Mouse (Mus musculus) kidney, adult 2 months (tissue): Measurements from ENCODE around the gene Gm10273. TPM values are rescaled to one million over a fixed set of nuclear protein-coding genes. Genes with fewer than 3 reads are reported as not detected.
A peak's percentile ranks its signal among the peaks of the same experiment; 100 is the strongest.

Source experiments
- DNase-seq: peaks from one replicate; pipeline ENCODE4 v3.0.0; 2021
- H3K27ac ChIP-seq: fragments of 200-500 bp; 2 replicates; pipeline ENCODE4 v1.5.1; 2012; ENCODE audit warnings: low read depth, low read length, control low read depth, inconsistent platforms; ENCODE audit not compliant: insufficient read depth
- H3K27me3 ChIP-seq: fragments of 200-500 bp; replicated peaks from 2 replicates; pipeline ENCODE4 v1.6.1; 2012; ENCODE audit warnings: mild to moderate bottlenecking, moderate library complexity, low read length, inconsistent platforms; ENCODE audit not compliant: control insufficient read depth, insufficient read depth
- H3K36me3 ChIP-seq: fragments of 200-500 bp; 2 replicates; pipeline ENCODE4 v1.6.1; 2012; ENCODE audit warnings: mild to moderate bottlenecking, moderate library complexity, low read length, inconsistent platforms; ENCODE audit not compliant: control insufficient read depth, insufficient read depth
- H3K4me1 ChIP-seq: fragments of 200-500 bp; 2 replicates; pipeline ENCODE4 v1.6.1; 2011; ENCODE audit warnings: low read length; ENCODE audit not compliant: control insufficient read depth, insufficient read depth
- H3K4me3 ChIP-seq: fragments of 200-500 bp; 2 replicates; pipeline ENCODE4 v1.5.1; 2011; ENCODE audit warnings: mild to moderate bottlenecking, low read depth, low read length, control low read depth; ENCODE audit not compliant: insufficient read depth
- CTCF ChIP-seq: fragments of 200-500 bp; conservative IDR thresholded peaks from 2 replicates; pipeline ENCODE4 v1.5.1; 2011; ENCODE audit warnings: low read depth, mild to moderate bottlenecking, control low read depth, low read length, moderate library complexity, mixed read lengths; ENCODE audit not compliant: insufficient read depth, insufficient read length
- POLR2A ChIP-seq: fragments of 200-500 bp; IDR thresholded peaks from one replicate; pipeline ENCODE4 v1.6.1; 2011; ENCODE audit warnings: low read depth, low read length, control low read depth
- WGBS: fragments of 180-500 bp; shearing (Covaris S2); methylation state at CpG from one replicate; pipeline ENCODE4 v1.1.7; 2018; 5-methylcytosine and 5-hydroxymethylcytosine counted together
- polyA plus RNA-seq: library from polyadenylated mRNA; depleted of rRNA; stranded (reverse); fragments of >200 nt; gene quantifications from 2 replicates; pipeline ENCODE4 v1.2.3, GENCODE M21; 2012

The Gm10273 gene
- polyA plus RNA-seq, 1 experiment = 10.3 TPM

DNA sequence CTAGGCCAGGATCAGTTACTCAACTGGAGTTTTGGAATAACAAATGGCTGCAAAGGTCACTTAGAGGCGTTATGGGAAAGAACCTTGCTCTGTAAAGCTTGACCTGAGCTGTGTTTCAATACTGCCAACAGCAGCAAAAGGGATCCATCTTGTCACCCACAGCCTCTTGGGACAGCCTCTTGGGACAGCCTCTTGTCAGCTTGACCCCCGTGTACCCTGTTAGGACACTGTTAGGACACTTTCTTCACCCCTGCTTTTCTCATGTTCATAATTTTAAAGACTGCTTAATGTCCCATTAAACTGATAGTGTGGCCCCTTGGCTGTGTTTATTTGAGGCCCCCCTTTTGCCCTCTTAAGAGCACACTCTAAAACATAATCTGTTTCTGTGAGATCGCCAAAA is 29.0 kb downstream of the Gm10273 start:
- peaks cover 3% of the 10 kb centered on the region; the same call in 1 of the 2 replicates for H3K4me1 ChIP-seq
- H3K27ac ChIP-seq = no peak overlapping the region
- no peaks in the 10 kb centered on the region for H3K27me3 ChIP-seq
- no peak for TF ChIP-seq POLR2A
- TF ChIP-seq CTCF = no peak
- H3K4me3 ChIP-seq = no peak overlapping the region
- peak; percentile 59 for DNase-seq
- 50% methylated on average over 3 of the region's 3 CpGs for WGBS
- H3K36me3 ChIP-seq = no peaks in the 10 kb centered on the region

DNA sequence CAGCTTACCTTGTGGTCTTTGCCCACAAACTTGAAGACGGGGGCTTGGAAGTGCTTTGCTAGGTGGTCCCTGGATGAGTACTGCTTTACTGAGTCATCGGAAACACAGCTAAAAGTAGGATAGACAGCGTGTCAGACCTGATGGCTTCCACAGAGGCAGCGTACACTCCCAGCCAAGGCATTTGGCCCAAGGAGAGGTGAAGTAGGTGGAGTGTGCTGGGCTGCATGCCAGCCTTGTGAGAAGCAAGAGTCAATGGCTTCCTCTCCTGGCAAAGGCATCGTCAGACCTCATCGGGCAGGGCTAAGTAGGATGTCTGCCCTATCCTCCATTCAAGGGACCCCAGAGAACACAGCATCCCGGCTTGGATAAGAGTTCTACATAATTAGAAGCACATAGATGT is 29.9 kb downstream of the Gm10273 start:
- 46% methylated on average over 7 of the region's 7 CpGs for WGBS
- H3K36me3 ChIP-seq = no peaks in the 10 kb centered on the region
- H3K4me3 ChIP-seq = no peak overlapping the region
- no peaks in the 10 kb centered on the region for H3K27me3 ChIP-seq
- H3K4me1 ChIP-seq = peaks cover 3% of the 10 kb centered on the region; the same call in 1 of the 2 replicates
- TF ChIP-seq POLR2A = no peak
- no peak for TF ChIP-seq CTCF
- H3K27ac ChIP-seq = no peak overlapping the region
- DNase-seq = peak; percentile 83

DNA sequence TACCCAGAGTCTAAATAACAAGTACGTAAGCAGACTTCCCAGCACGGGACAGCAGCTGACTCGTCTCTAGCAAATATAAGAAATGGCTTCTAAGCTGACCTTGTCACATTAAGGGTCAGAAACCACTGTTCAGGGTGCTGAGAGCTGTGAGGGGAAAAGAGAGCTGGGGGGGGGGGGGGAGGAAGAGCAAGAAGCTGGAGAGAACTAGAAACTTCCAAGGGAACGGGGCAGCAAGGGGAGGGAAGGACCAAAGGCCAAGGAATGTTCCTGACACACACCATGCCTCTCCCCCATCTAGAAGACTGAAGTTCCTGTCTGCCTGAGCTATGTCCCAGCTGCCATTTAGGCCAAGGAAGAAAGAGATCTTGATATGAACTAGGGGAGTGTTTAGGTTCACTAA is 30.9 kb downstream of the Gm10273 start:
- Histone ChIP-seq H3K27ac (no peak overlapping the region), H3K36me3 (no peaks in the 10 kb centered on the region), H3K27me3 (no peaks in the 10 kb centered on the region), H3K4me3 (no peak overlapping the region), H3K4me1 (peaks cover 3% of the 10 kb centered on the region; the same call in 1 of the 2 replicates)
- DNase-seq = peak; percentile 57
- 66% methylated on average over 4 of the region's 4 CpGs for WGBS
- TF ChIP-seq CTCF = no peak

DNA sequence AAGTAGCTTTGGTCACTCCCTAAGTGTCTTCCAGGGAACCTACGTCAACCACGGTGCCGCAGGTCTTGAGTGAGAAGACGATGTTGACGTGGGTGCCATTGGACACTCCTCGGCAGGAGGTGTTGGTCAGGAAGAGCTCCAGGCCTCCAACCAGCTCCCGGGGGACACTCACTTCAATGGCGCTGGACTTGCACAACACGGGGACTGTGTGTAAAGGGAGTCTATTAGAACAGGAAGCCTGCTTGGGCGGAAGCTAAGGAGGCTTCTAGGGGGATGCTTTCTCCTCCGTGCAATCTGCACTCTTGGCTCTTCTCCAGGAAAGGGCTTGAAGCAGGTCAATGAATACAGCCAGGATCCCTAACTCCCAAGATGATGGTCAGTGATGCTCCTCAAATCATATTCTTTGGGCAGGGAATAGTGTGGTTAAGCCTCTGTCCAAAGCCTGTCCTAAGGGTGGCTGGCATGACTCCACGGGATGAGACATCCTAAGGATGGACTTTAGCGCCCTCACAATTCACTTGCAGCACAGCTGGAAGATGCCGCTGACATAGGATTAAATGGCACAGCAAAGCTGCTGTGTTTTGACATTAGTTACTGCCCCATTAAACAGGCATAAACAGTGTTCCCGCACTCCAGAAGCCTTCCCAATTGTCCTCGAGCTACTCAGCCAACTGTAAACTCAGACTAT is 34.2 kb downstream of the Gm10273 start:
- Histone ChIP-seq H3K27ac (no peak overlapping the region), H3K27me3 (no peaks in the 10 kb centered on the region), H3K4me1 (0 out of 2 replicates have a peak, but pooled peaks cover 3% of the 10 kb centered on the region), H3K4me3 (no peak overlapping the region), H3K36me3 (no peaks in the 10 kb centered on the region)
- DNase-seq = no peak
- TF ChIP-seq POLR2A = no peak
- 47% methylated on average over 16 of the region's 16 CpGs for WGBS

DNA sequence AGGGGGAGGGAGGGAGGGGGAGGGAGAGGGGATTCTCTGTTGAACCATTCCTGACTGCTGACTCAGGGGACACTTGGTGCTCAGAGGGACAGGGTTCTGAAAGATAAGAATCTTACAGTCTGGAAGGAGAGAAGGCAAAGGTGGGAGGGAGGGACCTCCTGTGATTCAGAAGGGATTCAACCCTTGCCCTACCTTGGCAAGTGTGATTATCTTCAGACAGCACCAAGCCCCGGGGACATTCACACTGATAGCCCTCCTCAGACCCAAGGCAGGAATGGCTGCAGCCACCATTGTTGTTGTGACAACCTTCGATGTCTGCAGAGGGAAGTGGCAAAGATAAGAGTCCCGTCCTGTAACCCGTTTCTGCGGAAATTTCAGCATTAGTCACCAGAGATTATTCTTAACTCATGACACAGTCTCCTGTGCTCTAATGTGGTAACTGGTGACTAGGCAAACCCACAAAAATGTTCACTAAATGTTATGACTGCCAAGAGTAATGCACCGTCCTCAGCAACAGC is 35.3 kb downstream of the Gm10273 start:
- no peak for DNase-seq
- WGBS = 58% methylated on average over 6 of the region's 6 CpGs
- no peak for TF ChIP-seq POLR2A
- no peak for TF ChIP-seq CTCF

GRCm38 (mm10) chr10:59435746-59436145 is 40.3 kb downstream of the Gm10273 start:
- no peak for TF ChIP-seq CTCF
- TF ChIP-seq POLR2A = no peak
- H3K4me1 ChIP-seq = peaks cover 3% of the 10 kb centered on the region; the same call in 1 of the 2 replicates
- H3K27ac ChIP-seq = no peak overlapping the region
- WGBS = 96% methylated on average over 18 of the region's 18 CpGs
- no peaks in the 10 kb centered on the region for H3K36me3 ChIP-seq
- no peak overlapping the region for H3K4me3 ChIP-seq
- no peak for DNase-seq
- H3K27me3 ChIP-seq = no peaks in the 10 kb centered on the region

More for the DNA sequence above, 35.3 kb downstream of the Gm10273 start:
- no peaks in the 10 kb centered on the region for H3K4me1 ChIP-seq
- no peak overlapping the region for H3K27ac ChIP-seq
- H3K27me3 ChIP-seq = no peaks in the 10 kb centered on the region
- H3K4me3 ChIP-seq = no peak overlapping the region
- H3K36me3 ChIP-seq = no peaks in the 10 kb centered on the region

DNA sequence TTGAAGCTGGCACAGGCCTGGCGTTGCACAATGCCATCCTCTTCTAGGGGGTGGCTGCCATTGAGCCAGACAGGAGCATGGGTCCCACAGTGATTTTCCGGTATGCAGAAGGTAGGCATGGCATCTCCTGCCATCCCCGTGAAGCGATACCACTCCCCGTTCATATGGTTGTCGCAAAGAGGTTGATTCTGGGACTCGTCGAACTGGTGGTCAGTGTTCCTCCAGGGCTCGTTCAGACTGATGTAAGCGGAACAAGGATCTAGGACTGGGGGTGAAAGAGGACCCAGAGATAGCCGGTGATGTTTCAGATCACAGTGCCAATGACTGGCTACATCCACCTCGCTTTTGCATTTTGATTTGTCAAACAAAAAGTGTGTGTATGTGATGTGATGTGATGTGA is 43.2 kb downstream of the Gm10273 start:
- Histone ChIP-seq H3K36me3 (no peaks in the 10 kb centered on the region), H3K4me3 (no peak overlapping the region), H3K27ac (no peak overlapping the region), H3K27me3 (no peaks in the 10 kb centered on the region), H3K4me1 (peaks cover 3% of the 10 kb centered on the region; the same call in 1 of the 2 replicates)
- DNase-seq = no peak
- 97% methylated on average over 12 of the region's 12 CpGs for WGBS
- TF ChIP-seq CTCF (no peak), POLR2A (no peak)
